Mouse (Mus musculus): ENCODE results near the gene Lrp2. TPM values are rescaled to one million over a fixed set of nuclear protein-coding genes. Genes with fewer than 3 reads are reported as not detected.

Gene Lrp2
- total and polyA plus RNA-seq, 3 experiments = 0.01 TPM; not detected in 2

GRCm38 (mm10) chr2:69379801-69380200, 206.1 kb downstream of the Lrp2 start:
- Histone ChIP-seq H3K79me2 (ENCODE audit: control insufficient read depth, insufficient read depth, low read length, poor library complexity) (no peaks in the 10 kb centered on the region), H3K4me1 (ENCODE audit: control insufficient read depth in 1 of 2, insufficient read depth in 2 of 2, low read length in 2 of 2) (no peaks in the 10 kb centered on the region), H3K27ac (ENCODE audit: control insufficient read depth, low read depth, low read length) (no peak overlapping the region), H3K4me3 (ENCODE audit: control insufficient read depth in 1 of 2, insufficient read depth in 1 of 2, low read depth in 2 of 2, low read length in 2 of 2) (no peak overlapping the region), H3K36me3 (ENCODE audit: control insufficient read depth in 1 of 2, insufficient read depth in 2 of 2, low read length in 2 of 2) (no peaks in the 10 kb centered on the region), H3K9me3 (replicated peaks; ENCODE audit: insufficient read depth, low read length) (no peaks in the 10 kb centered on the region), H3K27me3 (ENCODE audit: control insufficient read depth in 1 of 2, insufficient read depth in 2 of 2, low read length in 2 of 2) (no peaks in the 10 kb centered on the region), H3K9ac (ENCODE audit: control insufficient read depth, low read depth, low read length, poor library complexity, severe bottlenecking) (no peak overlapping the region)
- TF ChIP-seq POLR2AphosphoS2 (IDR thresholded peaks at IDR 0.05; ENCODE audit: low read length) = no peak
- no peak for TF ChIP-seq EP300 (IDR thresholded peaks at IDR 0.05; ENCODE audit: low read depth in 1 of 2, low read length in 2 of 2)
- no peak for TF ChIP-seq TCF12 (IDR thresholded peaks at IDR 0.05; ENCODE audit: low read depth, low read length)
- TF ChIP-seq USF1 (IDR thresholded peaks at IDR 0.05; ENCODE audit: low read depth, low read length) = no peak
- TF ChIP-seq POLR2A (IDR thresholded peaks at IDR 0.05; ENCODE audit: control insufficient read depth in 1 of 2, insufficient read depth in 1 of 2, low read depth in 1 of 2, low read length in 2 of 2, poor library complexity in 1 of 2) = no peak
- TF ChIP-seq ETS1 (IDR thresholded peaks at IDR 0.05; ENCODE audit: low read depth, low read length) = no peak
- TF ChIP-seq CTCF (IDR thresholded peaks at IDR 0.05 in 2 of 3, conservative IDR thresholded peaks at IDR 0.05 in 1 of 3; ENCODE audit: control insufficient read depth in 1 of 3, insufficient read depth in 1 of 3, low read depth in 2 of 3, low read length in 3 of 3, poor library complexity in 1 of 3, severe bottlenecking in 1 of 3) = no peak
- no peak for TF ChIP-seq NRF1 (IDR thresholded peaks at IDR 0.05; ENCODE audit: insufficient read depth, low read depth, low read length, poor library complexity, severe bottlenecking)
- no peak for TF ChIP-seq ZNF384 (IDR thresholded peaks at IDR 0.05; ENCODE audit: low read depth, low read length)
- TF ChIP-seq NELFE (IDR thresholded peaks at IDR 0.05; ENCODE audit: low read depth, low read length) = no peak
- no peak for TF ChIP-seq MXI1 (IDR thresholded peaks at IDR 0.05; ENCODE audit: low read depth, low read length)
- no peak for TF ChIP-seq JUND (IDR thresholded peaks at IDR 0.05; ENCODE audit: low read depth, low read length)
- no peak for TF ChIP-seq TAL1 (IDR thresholded peaks at IDR 0.05; ENCODE audit: low read length)
- no peak for TF ChIP-seq MEF2A (IDR thresholded peaks at IDR 0.05; ENCODE audit: extremely low read depth, insufficient replicate concordance, low read depth, low read length, poor library complexity, severe bottlenecking)
- no peak for TF ChIP-seq MYB (IDR thresholded peaks at IDR 0.05; ENCODE audit: low read depth, low read length)
- TF ChIP-seq GATA1 (IDR thresholded peaks at IDR 0.05; ENCODE audit: low read depth, low read length) = no peak
- TF ChIP-seq MAFK (IDR thresholded peaks at IDR 0.05; ENCODE audit: borderline replicate concordance, low read depth, low read length) = no peak
- DNase-seq (ENCODE audit: low read depth, low spot score) = no peak

GRCm38 (mm10) chr2:69376780-69377179, 209.1 kb downstream of the Lrp2 start:
- no peaks in the 10 kb centered on the region for H3K36me3 ChIP-seq (ENCODE audit: control insufficient read depth in 1 of 2, insufficient read depth in 2 of 2, low read length in 2 of 2)
- H3K79me2 ChIP-seq (ENCODE audit: control insufficient read depth, insufficient read depth, low read length, poor library complexity) = no peaks in the 10 kb centered on the region
- no peaks in the 10 kb centered on the region for H3K4me1 ChIP-seq (ENCODE audit: control insufficient read depth in 1 of 2, insufficient read depth in 2 of 2, low read length in 2 of 2)
- DNase-seq (ENCODE audit: low read depth, low spot score) = no peak
- H3K9me3 ChIP-seq (replicated peaks; ENCODE audit: insufficient read depth, low read length) = no peaks in the 10 kb centered on the region
- no peaks in the 10 kb centered on the region; a peak in 1 of 4 replicates for H3K27me3 ChIP-seq (ENCODE audit: control insufficient read depth in 1 of 2, insufficient read depth in 2 of 2, low read length in 2 of 2)
- no peak overlapping the region for H3K4me3 ChIP-seq (ENCODE audit: control insufficient read depth in 1 of 2, insufficient read depth in 1 of 2, low read depth in 2 of 2, low read length in 2 of 2)
- TF ChIP-seq KAT2A (conservative IDR thresholded peaks at IDR 0.05; ENCODE audit: low read depth, low read length) = no peak
- no peak for TF ChIP-seq BHLHE40 (IDR thresholded peaks at IDR 0.05; ENCODE audit: borderline replicate concordance, low read depth, low read length)
- TF ChIP-seq HCFC1 (IDR thresholded peaks at IDR 0.05; ENCODE audit: low read depth, low read length) = no peak
- no peak for TF ChIP-seq TCF12 (IDR thresholded peaks at IDR 0.05; ENCODE audit: low read depth, low read length)
- TF ChIP-seq MXI1 (IDR thresholded peaks at IDR 0.05; ENCODE audit: low read depth, low read length) = no peak
- TF ChIP-seq SIN3A (IDR thresholded peaks at IDR 0.05; ENCODE audit: low read length) = no peak
- TF ChIP-seq GABPA (IDR thresholded peaks at IDR 0.05; ENCODE audit: low read depth, low read length) = no peak
- no peak for TF ChIP-seq NELFE (IDR thresholded peaks at IDR 0.05; ENCODE audit: low read depth, low read length)
- no peak for TF ChIP-seq POLR2AphosphoS2 (IDR thresholded peaks at IDR 0.05; ENCODE audit: low read length)
- TF ChIP-seq ZMIZ1 (IDR thresholded peaks at IDR 0.05; ENCODE audit: low read depth, low read length) = no peak
- H3K9ac ChIP-seq (ENCODE audit: control insufficient read depth, low read depth, low read length, poor library complexity, severe bottlenecking) = no peak overlapping the region
- H3K27ac ChIP-seq (ENCODE audit: control insufficient read depth, low read depth, low read length) = no peak overlapping the region

All from MEL (cell line).